Mouse (Mus musculus) frontal cortex, postnatal 36 days (tissue): ENCODE measurements around the gene Vapa.
"Not testable (repeated sequence)": the region's sequence is repeated elsewhere in the genome, so short reads cannot be mapped to it uniquely, and the experiment has no call there.

ENCODE experiments used
- DNase-seq, 2 experiments: peaks; one replicate each; pipeline ENCODE4 v3.0.0; 2022; ENCODE audit warnings: low spot score in 2 of 2

Vapa gene

GRCm38 (mm10) chr17:65563345-65563744, 50.0 kb downstream of the Vapa start:
- no peak for DNase-seq

DNA sequence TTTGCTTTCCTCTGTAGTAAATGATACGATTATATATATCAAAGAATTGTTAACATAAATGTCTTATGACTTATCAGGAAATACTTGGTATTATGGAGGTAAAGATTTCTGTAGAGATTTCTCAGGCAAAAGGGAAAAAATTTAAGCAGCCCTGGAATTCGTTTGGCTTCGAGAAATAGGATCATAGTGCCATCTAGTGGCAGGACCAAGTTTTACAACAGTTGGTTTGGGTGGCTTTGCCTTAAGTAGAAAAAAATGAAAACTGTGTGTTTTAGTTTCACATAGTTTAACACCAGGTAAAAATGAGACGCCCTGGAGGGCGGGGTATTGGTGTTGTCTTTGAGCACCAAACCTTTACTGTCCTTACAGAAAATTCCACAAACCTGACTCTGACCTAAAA, 50.6 kb downstream of the Vapa start:
- peak; percentile 70 to 82 for DNase-seq

- DNase-seq, result no peak
Measured at GRCm38 (mm10) chr17:65561361-65562015, 51.9 kb downstream of the Vapa start.

GRCm38 (mm10) chr17:65559273-65559672, 54.1 kb downstream of the Vapa start:
- DNase-seq, result no peak

DNA sequence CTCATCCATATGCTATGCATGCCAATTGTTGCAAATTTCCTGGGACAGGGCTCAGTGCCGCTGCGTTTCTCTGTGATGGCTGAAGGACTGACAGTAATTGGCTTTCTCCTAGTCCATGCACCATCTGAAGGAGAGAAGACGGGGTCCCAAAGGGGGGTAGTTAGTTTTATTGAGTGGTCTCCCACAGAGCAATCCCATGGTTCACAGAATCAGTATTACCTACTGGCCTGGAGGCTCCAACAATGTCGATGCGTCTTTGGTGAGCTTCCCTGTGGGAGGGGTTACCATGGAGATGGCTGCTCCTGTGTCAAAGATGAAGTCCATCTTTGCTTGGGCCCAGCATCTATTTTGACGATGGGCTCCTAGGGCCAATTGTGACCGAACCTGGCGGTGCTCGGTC, 54.6 kb downstream of the Vapa start:
- no peak for DNase-seq

- peak in 1 of 2 experiments; percentile 66 for DNase-seq
Measured at GRCm38 (mm10) chr17:65558217-65558616, 55.1 kb downstream of the Vapa start.

DNA sequence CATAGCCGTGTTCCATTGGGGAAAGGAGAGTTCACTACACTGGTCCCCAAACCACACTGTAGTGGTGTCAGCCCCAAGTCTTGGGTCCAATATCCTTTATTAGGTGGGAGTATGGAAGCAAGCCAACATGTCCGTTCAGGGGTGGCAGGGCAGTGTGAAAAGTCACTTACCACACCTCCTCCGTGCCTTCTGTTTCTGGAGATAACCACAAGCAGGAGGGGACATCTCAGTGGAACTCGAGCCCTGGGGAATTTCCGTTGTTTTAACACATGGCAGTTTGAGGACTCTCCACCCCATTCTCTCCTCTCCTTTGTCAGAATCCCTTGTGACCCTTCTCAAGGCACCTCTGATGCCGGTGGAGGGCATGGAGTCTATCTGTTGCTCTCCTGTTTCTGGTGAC, 56.1 kb downstream of the Vapa start:
- DNase-seq, result no peak

- no peak for DNase-seq
Measured at GRCm38 (mm10) chr17:65556798-65557197, 56.6 kb downstream of the Vapa start.

DNA sequence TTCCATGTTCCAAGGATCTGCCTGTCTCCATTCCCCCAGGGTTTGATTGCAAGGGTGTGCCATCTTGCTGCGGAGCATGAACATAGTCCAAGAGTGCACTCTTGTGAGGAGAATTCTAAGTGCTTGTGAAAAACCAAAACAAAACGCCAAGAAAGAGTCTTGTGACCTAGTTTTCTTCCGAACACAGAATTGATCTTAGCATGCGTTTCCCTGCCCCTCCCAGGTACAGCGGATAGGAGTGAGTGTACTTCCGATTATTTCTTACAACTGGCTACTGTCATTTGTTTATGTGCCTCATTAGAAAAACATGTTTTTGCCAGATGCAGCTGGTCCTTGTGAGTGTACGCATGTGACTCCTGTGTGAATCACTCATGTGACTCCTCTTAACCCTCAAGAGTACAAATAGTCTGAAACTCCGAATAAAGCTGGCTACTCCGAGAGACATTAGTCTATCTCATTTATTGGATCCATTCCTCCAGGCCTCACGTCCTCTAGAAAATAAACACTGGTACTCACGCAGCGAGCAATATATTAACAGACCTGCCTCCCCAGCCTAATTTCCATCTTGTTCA, 60.8 kb downstream of the Vapa start:
- no peak for DNase-seq

- DNase-seq, result no peak
Measured at GRCm38 (mm10) chr17:65550357-65550756, 63.0 kb downstream of the Vapa start.

DNA sequence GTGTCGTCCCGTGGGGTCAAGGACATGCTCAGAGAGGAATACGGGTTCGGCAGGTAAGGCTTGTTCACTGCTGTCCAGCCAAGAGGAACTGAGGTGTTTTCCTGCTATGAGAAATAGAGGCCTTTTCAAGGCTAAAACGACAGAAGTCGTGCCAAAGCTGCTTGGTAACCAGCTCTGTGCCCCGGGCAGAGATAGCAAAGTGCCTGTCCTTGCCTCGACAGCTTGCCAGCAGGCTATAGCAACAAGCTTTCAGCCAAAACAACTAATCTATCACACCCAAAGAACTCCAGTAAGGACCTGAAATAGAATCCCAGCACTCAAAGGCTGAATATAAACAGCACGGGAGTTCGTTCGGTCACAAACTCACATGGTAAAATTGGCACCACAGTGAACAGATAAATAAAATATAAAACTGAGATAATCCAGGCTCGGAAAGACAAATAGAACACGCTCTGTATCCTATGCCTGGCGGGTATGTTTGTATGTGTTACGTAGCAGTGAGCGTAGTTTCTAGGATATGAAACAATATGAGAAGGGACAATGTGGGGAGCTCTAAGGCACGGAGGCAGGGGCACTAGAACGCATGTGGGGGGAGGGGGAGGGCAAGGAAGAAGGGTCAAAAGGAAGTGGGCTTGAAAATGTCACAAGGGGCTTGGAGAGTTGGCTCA, 64.5 kb downstream of the Vapa start:
- DNase-seq, result no peak

DNA sequence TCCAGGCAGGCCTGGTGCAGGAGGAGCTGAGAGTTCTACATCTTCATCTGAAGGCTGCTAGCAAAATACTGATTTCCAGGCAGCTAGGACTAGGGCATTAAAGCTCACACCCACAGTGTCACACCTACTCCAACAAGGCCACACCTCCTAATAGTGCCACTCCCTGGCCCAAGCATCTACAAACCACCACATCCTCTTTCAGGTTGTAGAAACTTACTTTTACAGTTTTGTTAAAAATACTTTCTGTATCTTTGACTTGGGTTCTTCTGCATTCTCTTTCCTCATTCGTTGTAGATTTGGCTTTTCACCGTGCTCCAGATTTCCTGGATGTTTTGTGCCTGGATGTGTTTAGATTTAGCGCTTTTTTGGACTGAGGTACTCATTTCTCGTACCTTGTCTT, 67.1 kb downstream of the Vapa start:
- DNase-seq, result not testable (repeated sequence)

GRCm38 (mm10) chr17:65540441-65541272, 72.7 kb downstream of the Vapa start, which contains the start of gene Tmem232:
Gene Tmem232 (minus strand): TSS chr17:65540782.
- peak; percentile 30 to 31 for DNase-seq

DNA sequence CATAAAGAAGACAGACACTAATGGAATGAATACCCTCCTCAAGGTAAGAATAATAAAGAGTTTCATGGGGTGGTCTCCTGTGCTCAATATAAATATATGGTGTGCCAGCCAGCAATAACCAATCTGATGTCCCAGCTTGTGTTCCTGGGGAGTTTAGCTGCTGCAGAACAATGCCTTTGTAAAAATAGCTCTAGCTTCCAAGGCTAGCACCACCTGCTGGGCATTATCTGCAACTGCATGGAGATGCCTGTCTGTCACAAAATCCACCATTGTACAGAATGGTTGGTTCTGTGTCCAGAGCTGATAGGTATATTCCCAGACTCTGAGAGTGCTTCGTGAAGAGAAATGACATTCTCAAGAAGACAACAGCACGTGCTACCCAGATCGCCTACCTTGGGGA, 77.2 kb downstream of the Vapa start:
- DNase-seq, result peak in 1 of 2 experiments; percentile 57

DNA sequence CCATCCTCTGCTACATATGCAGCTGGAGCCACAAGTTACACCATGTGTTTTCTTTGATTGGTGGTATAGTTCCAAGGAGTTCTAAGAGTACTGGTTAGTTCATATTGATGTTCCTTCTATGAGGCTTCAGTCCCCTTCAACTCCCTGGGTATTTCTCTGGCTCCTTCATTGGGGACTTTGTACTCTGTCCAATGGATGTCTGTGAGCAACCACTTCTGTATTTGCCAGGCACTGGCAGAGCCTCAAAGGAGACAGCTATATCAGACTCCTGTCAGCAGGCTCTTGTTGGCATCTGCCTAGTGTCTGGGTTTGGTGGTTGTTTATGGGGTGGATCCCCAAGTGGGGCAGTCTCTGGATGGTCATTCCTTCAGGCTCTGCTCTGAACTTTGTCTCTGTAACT, 81.0 kb downstream of the Vapa start:
- DNase-seq, result not testable (repeated sequence)
